Mouse (Mus musculus) v-Abl transformed pro-B cells (cell line): ENCODE measurements around the gene Ceacam1.
"Not testable (repeated sequence)": the region's sequence is repeated elsewhere in the genome, so short reads cannot be mapped to it uniquely, and the experiment has no call there.

ENCODE experiments used
- in situ Hi-C, 2 experiments: fragments of 400-800 bp; cut with MboI; formaldehyde crosslinking; loops; one replicate each; pipeline ENCODE4 v1.15.1; 2025; ENCODE audit not compliant: unreplicated experiment in 2 of 2

The Ceacam1 gene

GRCm38 (mm10) chr7:25477091-25477751 lies at the start of gene Ceacam1:
TSS of gene Ceacam1 (minus strand) at chr7:25477603.
- in situ Hi-C loops: loop anchor here (5.0 to 25.0 kb wide), 3 partner anchors 50 to 1485 kb away; partner anchors contain the start of gene Ccdc97 (in 1 of the 2)

- in situ Hi-C loops: not testable (repeated sequence)
Observed at GRCm38 (mm10) chr7:25516070-25516777, 38.8 kb upstream of the Ceacam1 start.

GRCm38 (mm10) chr7:25515667-25516066 lies 38.3 kb upstream of the Ceacam1 start:
- in situ Hi-C loops: not testable (repeated sequence)

- in situ Hi-C loops: no loop called here
Observed at GRCm38 (mm10) chr7:25509925-25510324, 32.5 kb upstream of the Ceacam1 start.

GRCm38 (mm10) chr7:25494649-25495048 lies 17.2 kb upstream of the Ceacam1 start:
- in situ Hi-C loops: loop anchor here (25.0 kb wide), 2 partner anchors 218 to 1468 kb away; partner anchors contain the start of gene Ccdc97 (in 1 of the 2)

GRCm38 (mm10) chr7:25490698-25491097 lies 13.3 kb upstream of the Ceacam1 start:
- in situ Hi-C loops: loop anchor here (25.0 kb wide), 2 partner anchors 222 to 1472 kb away; partner anchors contain the start of gene Ccdc97 (in 1 of the 2)

GRCm38 (mm10) chr7:25489382-25489781 lies 12.0 kb upstream of the Ceacam1 start:
- in situ Hi-C loops: loop anchor here (5.0 to 25.0 kb wide), 4 partner anchors 48 to 1473 kb away; partner anchors contain the start of genes Ccdc97 (in 1 of the 2) and Ceacam2 (in 1 of the 2)

GRCm38 (mm10) chr7:25486186-25486585 lies 8.8 kb upstream of the Ceacam1 start:
- in situ Hi-C loops: loop anchor here (5.0 to 25.0 kb wide), 4 partner anchors 51 to 1476 kb away; partner anchors contain the start of genes Ccdc97 (in 1 of the 2) and Ceacam2 (in 1 of the 2)

- in situ Hi-C loops: loop anchor here (5.0 to 25.0 kb wide), 4 partner anchors 52 to 1477 kb away; partner anchors contain the start of genes Ccdc97 (in 1 of the 2) and Ceacam2 (in 1 of the 2)
Observed at GRCm38 (mm10) chr7:25485061-25485460, 7.7 kb upstream of the Ceacam1 start.

- in situ Hi-C loops: loop anchor here (5.0 to 25.0 kb wide), 6 partner anchors 54 to 1479 kb away; partner anchors contain the start of genes Ccdc97 (in 1 of the 2) and Ceacam2 (in 1 of the 2)
Observed at GRCm38 (mm10) chr7:25483133-25483735, 5.8 kb upstream of the Ceacam1 start.

GRCm38 (mm10) chr7:25480791-25481190 lies 3.4 kb upstream of the Ceacam1 start:
- in situ Hi-C loops: loop anchor here (5.0 to 25.0 kb wide), 6 partner anchors 57 to 1482 kb away; partner anchors contain the start of genes Ccdc97 (in 1 of the 2) and Ceacam2 (in 1 of the 2)

- in situ Hi-C loops: loop anchor here (5.0 to 25.0 kb wide), 3 partner anchors 52 to 1483 kb away; partner anchors contain the start of gene Ccdc97 (in 1 of the 2)
Observed at GRCm38 (mm10) chr7:25479440-25479839, 2.0 kb upstream of the Ceacam1 start.

- in situ Hi-C loops: loop anchor here (5.0 to 25.0 kb wide), 3 partner anchors 50 to 1485 kb away; partner anchors contain the start of gene Ccdc97 (in 1 of the 2)
Observed at GRCm38 (mm10) chr7:25477752-25478093, 320 bp upstream of the Ceacam1 start.

- in situ Hi-C loops: not testable (repeated sequence)
Observed at GRCm38 (mm10) chr7:25471821-25472220, 5.6 kb downstream of the Ceacam1 start.

- in situ Hi-C loops: not testable (repeated sequence)
Observed at GRCm38 (mm10) chr7:25465586-25465985, 11.8 kb downstream of the Ceacam1 start.

- in situ Hi-C loops: no loop called here
Observed at GRCm38 (mm10) chr7:25465010-25465409, 12.4 kb downstream of the Ceacam1 start.

GRCm38 (mm10) chr7:25462033-25462337 lies 15.4 kb downstream of the Ceacam1 start:
- in situ Hi-C loops: not testable (repeated sequence)

- in situ Hi-C loops: not testable (repeated sequence)
Observed at GRCm38 (mm10) chr7:25461336-25462032, 15.9 kb downstream of the Ceacam1 start.

- in situ Hi-C loops: no loop called here
Observed at GRCm38 (mm10) chr7:25452103-25452502, 25.3 kb downstream of the Ceacam1 start.
